9 mouse cellular contexts compared by ENCODE assay signal in genomic region chr9:85324158-85324875, GRCm38 (mm10). TPM values are rescaled to one million over a fixed set of nuclear protein-coding genes. Genes with fewer than 3 reads are reported as not detected.
DNase-seq lines count a peak whose midpoint lies in the region; ATAC-seq lines count a peak whose summit lies in the region.
"Had no signal": no experiment of that assay in that cellular context is flagged by ENCODE, and none has a peak within 500 bp of the region (broad histone marks: within the 10 kb centered on the region; RNA-seq: fewer than 3 reads in every experiment).

No protein-coding gene starts in this region.

- no peak for ATAC-seq in lung, embryonic 15.5 days (ENCODE audit: borderline replicate concordance, extremely low read depth, low FRiP score, low TSS enrichment)
- ATAC-seq in intestine, embryonic 15.5 days, result no peak
- ATAC-seq in neural tube, embryonic 14.5 days (ENCODE audit: low read depth), result no peak
- ATAC-seq in cerebellum, adult (ENCODE audit: insufficient number of reproducible peaks, low FRiP score, low TSS enrichment), result no peak

- peaks cover 12% of the 10 kb centered on the region; the same call in 1 of the 2 replicates for H3K4me1 ChIP-seq in lung, embryonic 15.5 days
- no peaks in the 10 kb centered on the region for H3K4me1 ChIP-seq in intestine, embryonic 15.5 days (replicated peaks)
- no peaks in the 10 kb centered on the region for H3K4me1 ChIP-seq in neural tube, embryonic 14.5 days (ENCODE audit: control insufficient read depth, insufficient read depth, low read length)

- peaks cover 6% of the 10 kb centered on the region; the same call in 1 of the 2 replicates for H3K27me3 ChIP-seq in lung, embryonic 15.5 days
- no peaks in the 10 kb centered on the region for H3K27me3 ChIP-seq in intestine, embryonic 15.5 days (replicated peaks)
- H3K27me3 ChIP-seq in neural tube, embryonic 14.5 days (ENCODE audit: control insufficient read depth, insufficient read depth, low read length), result 0 out of 2 replicates have a peak, but pooled peaks cover 3% of the 10 kb centered on the region

- H3K36me3 ChIP-seq in lung, embryonic 15.5 days, result no peaks in the 10 kb centered on the region
- H3K36me3 ChIP-seq in intestine, embryonic 15.5 days, result no peaks in the 10 kb centered on the region
- H3K36me3 ChIP-seq in neural tube, embryonic 14.5 days (ENCODE audit: control insufficient read depth, insufficient read depth, low read length), result no peaks in the 10 kb centered on the region

- no peak for DNase-seq in lung, postnatal 25 days (ENCODE audit: low spot score)
- DNase-seq in heart, adult 8-10 months (ENCODE audit: low spot score), result peak; percentile 31
- no peak for DNase-seq in layer of hippocampus, adult 9-11 months
- no peak for DNase-seq in thymus, postnatal 0 days (ENCODE audit: low spot score)

- peak overlapping the region; percentile 92 for H3K4me2 ChIP-seq in lung, embryonic 15.5 days
- H3K4me2 ChIP-seq in intestine, embryonic 15.5 days (replicated peaks), result peak overlapping the region; percentile 85
- H3K4me2 ChIP-seq in neural tube, embryonic 14.5 days (ENCODE audit: low read depth, low read length), result peak overlapping the region; percentile 94; the same call in 1 of the 2 replicates

- H3K27ac ChIP-seq in lung, embryonic 15.5 days, result no peak overlapping the region
- no peak overlapping the region for H3K27ac ChIP-seq in intestine, embryonic 15.5 days
- no peak overlapping the region for H3K27ac ChIP-seq in neural tube, embryonic 14.5 days (ENCODE audit: low read depth, low read length)

- no peak overlapping the region for H3K9ac ChIP-seq in lung, embryonic 15.5 days
- peak overlapping the region; percentile 30; the same call in 1 of the 2 replicates for H3K9ac ChIP-seq in intestine, embryonic 15.5 days
- no peak overlapping the region for H3K9ac ChIP-seq in neural tube, embryonic 14.5 days (replicated peaks; ENCODE audit: low read depth, low read length)

- peak overlapping the region; percentile 67 for H3K4me3 ChIP-seq in lung, embryonic 15.5 days
- H3K4me3 ChIP-seq in intestine, embryonic 15.5 days (replicated peaks), result peak overlapping the region; percentile 84
- peak overlapping the region; percentile 61; the same call in 1 of the 2 replicates for H3K4me3 ChIP-seq in neural tube, embryonic 14.5 days (ENCODE audit: low read depth, low read length)

- 49% methylated on average over 11 of the region's 11 CpGs for WGBS in lung, embryonic 15.5 days
- WGBS in intestine, embryonic 15.5 days, result 70% methylated on average over 11 of the region's 11 CpGs
- 75% methylated on average over 11 of the region's 11 CpGs for WGBS in neural tube, embryonic 14.5 days

- H3K9me3 ChIP-seq in lung, embryonic 15.5 days, result no peaks in the 10 kb centered on the region
- no peaks in the 10 kb centered on the region for H3K9me3 ChIP-seq in intestine, embryonic 15.5 days
- no peaks in the 10 kb centered on the region for H3K9me3 ChIP-seq in neural tube, embryonic 14.5 days (ENCODE audit: control insufficient read depth, low read length)

RNA-seq across cellular contexts. Expression of gene Tent5a, which starts 2.8 kb away (rescaled TPM):
- polyA plus RNA-seq in lung, embryonic 15.5 days (2015; fragmentation: Nextera tagmentation; extraction: Ambion mirVana), result 8.5 and 9.1 TPM in 2 replicates
- total RNA-seq in heart, adult 8-10 months (2022), result 1 to 10 TPM; 5.2 to 9.2 (median 7.7) TPM
- polyA plus RNA-seq in intestine, embryonic 15.5 days (2015; fragmentation: Nextera tagmentation; extraction: Ambion mirVana), result 15.5 and 16.4 TPM in 2 replicates
- 4.6 and 12.3 TPM in 2 replicates for polyA plus RNA-seq in neural tube, embryonic 14.5 days (2014; fragmentation: Nextera tagmentation; extraction: Ambion mirVana)
- polyA plus RNA-seq in thymus, postnatal 0 days (2015; fragmentation: Nextera tagmentation; extraction: Ambion mirVana), result 1.6 and 1.8 TPM in 2 replicates

RNA-seq across cellular contexts. Expression of gene Gm11114, which starts 11.7 kb away (rescaled TPM):
- polyA plus RNA-seq in lung, embryonic 15.5 days (2015; fragmentation: Nextera tagmentation; extraction: Ambion mirVana), result not detected in 2 replicates
- total RNA-seq in heart, adult 8-10 months (2022), result not detected
- not detected in 2 replicates for polyA plus RNA-seq in intestine, embryonic 15.5 days (2015; fragmentation: Nextera tagmentation; extraction: Ambion mirVana)
- polyA plus RNA-seq in neural tube, embryonic 14.5 days (2014; fragmentation: Nextera tagmentation; extraction: Ambion mirVana), result not detected in 2 replicates
- not detected in 2 replicates for polyA plus RNA-seq in thymus, postnatal 0 days (2015; fragmentation: Nextera tagmentation; extraction: Ambion mirVana)
- total RNA-seq: layer of hippocampus, postnatal 25 days had no signal
